Mouse (Mus musculus) MEL (cell line): ENCODE measurements around the gene Disp1. TPM values are rescaled to one million over a fixed set of nuclear protein-coding genes. Genes with fewer than 3 reads are reported as not detected.
A peak's percentile ranks its signal among the peaks of the same experiment; 100 is the strongest.

Source experiments
- DNase-seq: peaks from one replicate; pipeline ENCODE4 v3.0.0; 2011; ENCODE audit warnings: low read depth, low spot score
- H3K27ac ChIP-seq: 2 replicates; pipeline ENCODE4 v1.5.1; 2012; ENCODE audit warnings: low read depth, mild to moderate bottlenecking, control low read depth, low read length, moderate library complexity; ENCODE audit not compliant: control insufficient read depth
- H3K27me3 ChIP-seq, 2 experiments: fragments of 150-350 bp in 1 of 2; sonication (generic) in 1 of 2; 2 replicates each; pipeline ENCODE4 v1.6.1; 2012; ENCODE audit warnings: low read length in 2 of 2, mild to moderate bottlenecking in 2 of 2, improper control_type of control experiment in 1 of 2, moderate library complexity in 1 of 2; ENCODE audit not compliant: insufficient read depth in 2 of 2, control insufficient read depth in 1 of 2
- H3K36me3 ChIP-seq, 2 experiments: 2 replicates each; pipeline ENCODE4 v1.6.1; 2012 to 2014; ENCODE audit warnings: low read length in 2 of 2, improper control_type of control experiment in 1 of 2, inconsistent platforms in 1 of 2, mild to moderate bottlenecking in 1 of 2; ENCODE audit not compliant: insufficient read depth in 2 of 2, control insufficient read depth in 1 of 2
- H3K4me1 ChIP-seq, 2 experiments: fragments of 150-350 bp in 1 of 2; sonication (generic) in 1 of 2; 2 replicates each; pipeline ENCODE4 v1.6.1; 2012; ENCODE audit warnings: low read length in 2 of 2, improper control_type of control experiment in 1 of 2, mild to moderate bottlenecking in 1 of 2; ENCODE audit not compliant: insufficient read depth in 2 of 2, control insufficient read depth in 1 of 2
- H3K4me3 ChIP-seq, 2 experiments: fragments of 150-350 bp in 1 of 2; sonication (generic) in 1 of 2; 2 replicates each; pipeline ENCODE4 v1.5.1; 2012; ENCODE audit warnings: low read depth in 2 of 2, low read length in 2 of 2, mild to moderate bottlenecking in 2 of 2, moderate library complexity in 2 of 2, control low read depth in 1 of 2, improper control_type of control experiment in 1 of 2; ENCODE audit not compliant: control insufficient read depth in 1 of 2, insufficient read depth in 1 of 2
- H3K79me2 ChIP-seq: 2 replicates; pipeline ENCODE4 v1.6.1; 2012; ENCODE audit warnings: mild to moderate bottlenecking, low read length, moderate library complexity; ENCODE audit not compliant: control insufficient read depth, poor library complexity, insufficient read depth
- H3K9ac ChIP-seq: 2 replicates; pipeline ENCODE4 v1.6.1; 2012; ENCODE audit warnings: low read depth, mild to moderate bottlenecking, control low read depth, low read length, moderate library complexity; ENCODE audit not compliant: control insufficient read depth, poor library complexity, severe bottlenecking
- H3K9me3 ChIP-seq: fragments of 150-350 bp; sonication (generic); replicated peaks from 2 replicates; pipeline ENCODE4 v1.6.1; 2012; ENCODE audit warnings: mild to moderate bottlenecking, low read length, improper control_type of control experiment, moderate library complexity; ENCODE audit not compliant: insufficient read depth
- BHLHE40 ChIP-seq: IDR thresholded peaks from 2 replicates; pipeline ENCODE4 v1.6.1; 2012; ENCODE audit warnings: low read depth, mild to moderate bottlenecking, inconsistent platforms, low read length, improper control_type of control experiment, borderline replicate concordance
- CHD1 ChIP-seq: IDR thresholded peaks from 2 replicates; pipeline ENCODE4 v1.6.1; 2012; ENCODE audit warnings: low read depth, mild to moderate bottlenecking, inconsistent platforms, low read length, improper control_type of control experiment
- CTCF ChIP-seq, 3 experiments: IDR thresholded peaks in 2 of 3; conservative IDR thresholded peaks in 1 of 3; 2 replicates each; pipeline ENCODE4 v1.5.1; 2011 to 2012; ENCODE audit warnings: low read length in 3 of 3, low read depth in 2 of 3, mild to moderate bottlenecking in 2 of 3, improper control_type of control experiment in 1 of 3, inconsistent platforms in 1 of 3, mixed read lengths in 1 of 3, moderate library complexity in 1 of 3; ENCODE audit not compliant: control insufficient read depth in 1 of 3, insufficient read depth in 1 of 3, poor library complexity in 1 of 3, severe bottlenecking in 1 of 3
- ELF1 ChIP-seq: IDR thresholded peaks from 2 replicates; pipeline ENCODE4 v1.6.1; 2014; ENCODE audit warnings: low read depth, mild to moderate bottlenecking, inconsistent platforms, low read length, improper control_type of control experiment, moderate library complexity
- ETS1 ChIP-seq: IDR thresholded peaks from 2 replicates; pipeline ENCODE4 v1.6.1; 2012; ENCODE audit warnings: low read depth, mild to moderate bottlenecking, inconsistent platforms, low read length, improper control_type of control experiment, moderate library complexity
- GATA1 ChIP-seq: IDR thresholded peaks from 2 replicates; pipeline ENCODE4 v1.6.1; 2011; ENCODE audit warnings: low read depth, low read length, improper control_type of control experiment
- JUND ChIP-seq: IDR thresholded peaks from 2 replicates; pipeline ENCODE4 v1.6.1; 2011; ENCODE audit warnings: low read depth, mild to moderate bottlenecking, improper control_type of control experiment, low read length
- MAZ ChIP-seq: IDR thresholded peaks from 2 replicates; pipeline ENCODE4 v1.6.1; 2012; ENCODE audit warnings: low read depth, mild to moderate bottlenecking, inconsistent platforms, low read length, improper control_type of control experiment
- MYC ChIP-seq: IDR thresholded peaks from 2 replicates; pipeline ENCODE4 v1.6.1; 2011; ENCODE audit warnings: low read depth, mild to moderate bottlenecking, low read length, improper control_type of control experiment, moderate library complexity
- NELFE ChIP-seq: IDR thresholded peaks from 2 replicates; pipeline ENCODE4 v1.6.1; 2011; ENCODE audit warnings: low read depth, low read length, improper control_type of control experiment
- POLR2AphosphoS5 ChIP-seq: IDR thresholded peaks from 2 replicates; pipeline ENCODE4 v1.6.1; 2012; ENCODE audit warnings: low read depth, borderline replicate concordance, mild to moderate bottlenecking, inconsistent platforms, low read length, moderate library complexity, mixed read lengths
- RAD21 ChIP-seq: IDR thresholded peaks from 2 replicates; pipeline ENCODE4 v1.6.1; 2011; ENCODE audit warnings: mild to moderate bottlenecking, low read depth, low read length, improper control_type of control experiment
- SIN3A ChIP-seq: IDR thresholded peaks from 2 replicates; pipeline ENCODE4 v1.6.1; 2012; ENCODE audit warnings: low read length, improper control_type of control experiment, inconsistent platforms
- SMC3 ChIP-seq: IDR thresholded peaks from 2 replicates; pipeline ENCODE4 v1.6.1; 2011; ENCODE audit warnings: low read depth, low read length, improper control_type of control experiment
- TBP ChIP-seq: IDR thresholded peaks from 2 replicates; pipeline ENCODE4 v1.8.0; 2011; ENCODE audit warnings: low read depth, low read length, improper control_type of control experiment
- USF1 ChIP-seq: IDR thresholded peaks from 2 replicates; pipeline ENCODE4 v1.6.1; 2014; ENCODE audit warnings: low read depth, mild to moderate bottlenecking, inconsistent platforms, low read length, improper control_type of control experiment, moderate library complexity
- USF2 ChIP-seq, 2 experiments: IDR thresholded peaks; 2 replicates each; pipeline ENCODE4 v1.6.1; 2011 to 2012; ENCODE audit warnings: improper control_type of control experiment in 2 of 2, low read length in 2 of 2, borderline replicate concordance in 1 of 2, inconsistent platforms in 1 of 2, low read depth in 1 of 2, mild to moderate bottlenecking in 1 of 2; ENCODE audit not compliant: insufficient read depth in 1 of 2
- ZKSCAN1 ChIP-seq: IDR thresholded peaks from 2 replicates; pipeline ENCODE4 v1.6.1; 2012; ENCODE audit warnings: low read depth, mild to moderate bottlenecking, inconsistent platforms, low read length, improper control_type of control experiment, moderate library complexity
- ZNF384 ChIP-seq: IDR thresholded peaks from 2 replicates; pipeline ENCODE4 v1.6.1; 2012; ENCODE audit warnings: low read depth, mild to moderate bottlenecking, inconsistent platforms, low read length, improper control_type of control experiment
- polyA plus RNA-seq, 2 experiments: library from polyadenylated mRNA; stranded (reverse) in 1 of 2; unstranded in 1 of 2; fragments of >175 nt in 1 of 2; fragments of >200 nt in 1 of 2; gene quantifications; 2 replicates each; pipeline versions ENCODE4 v1.2.1 to v1.2.4; 2012; ENCODE audit warnings: low replicate concordance in 2 of 2, low read depth in 1 of 2; ENCODE audit not compliant: insufficient read length in 2 of 2, insufficient read depth in 1 of 2, missing spikeins in 1 of 2
- total RNA-seq: library from RNA; depleted of rRNA; stranded (reverse); fragments of 300-350 nt; gene quantifications from 2 replicates; pipeline ENCODE4 v1.2.3, GENCODE M21; 2012

The Disp1 gene
- total and polyA plus RNA-seq, 3 experiments, result 6.3 to 9.9 TPM; not detected in 1

DNA sequence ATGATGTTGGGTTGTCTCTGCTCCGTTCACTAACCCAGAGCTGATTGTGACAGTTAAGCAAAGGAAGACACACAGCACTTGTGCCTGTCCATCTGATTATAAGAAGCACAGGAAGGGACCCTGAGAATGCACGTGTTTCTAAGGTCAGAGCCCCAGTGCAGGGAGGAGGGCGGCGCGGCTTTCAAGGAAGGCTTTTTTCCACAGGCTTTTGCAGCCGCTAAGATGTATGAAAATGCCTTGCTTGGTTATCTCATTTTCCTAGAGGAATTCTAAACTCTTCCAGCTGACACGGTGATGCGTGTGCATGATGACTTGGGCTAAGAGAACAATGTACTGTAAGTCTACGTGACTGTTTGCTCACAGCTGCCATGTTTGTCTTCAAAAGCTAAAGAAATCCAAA is 30.9 kb downstream of the Disp1 start:
- H3K27me3 ChIP-seq, result no peaks in the 10 kb centered on the region
- no peak overlapping the region for H3K4me3 ChIP-seq
- peaks cover 0 to 2% of the 10 kb centered on the region in 2 experiments; a peak in 2 of 4 replicates for H3K36me3 ChIP-seq
- DNase-seq, result no peak
- peaks cover 4% of the 10 kb centered on the region in 2 experiments for H3K4me1 ChIP-seq
- TF ChIP-seq POLR2AphosphoS5 (no peak), JUND (no peak), CTCF (IDR thresholded peaks at IDR 0.05 in 2 of 3, conservative IDR thresholded peaks at IDR 0.05 in 1 of 3; ENCODE audit: control insufficient read depth in 1 of 3, insufficient read depth in 1 of 3, low read depth in 2 of 3, low read length in 3 of 3, poor library complexity in 1 of 3, severe bottlenecking in 1 of 3) (no peak), MAZ (no peak)
- no peaks in the 10 kb centered on the region for H3K79me2 ChIP-seq
- no peaks in the 10 kb centered on the region for H3K9me3 ChIP-seq
- no peak overlapping the region for H3K27ac ChIP-seq
- H3K9ac ChIP-seq, result no peak overlapping the region

DNA sequence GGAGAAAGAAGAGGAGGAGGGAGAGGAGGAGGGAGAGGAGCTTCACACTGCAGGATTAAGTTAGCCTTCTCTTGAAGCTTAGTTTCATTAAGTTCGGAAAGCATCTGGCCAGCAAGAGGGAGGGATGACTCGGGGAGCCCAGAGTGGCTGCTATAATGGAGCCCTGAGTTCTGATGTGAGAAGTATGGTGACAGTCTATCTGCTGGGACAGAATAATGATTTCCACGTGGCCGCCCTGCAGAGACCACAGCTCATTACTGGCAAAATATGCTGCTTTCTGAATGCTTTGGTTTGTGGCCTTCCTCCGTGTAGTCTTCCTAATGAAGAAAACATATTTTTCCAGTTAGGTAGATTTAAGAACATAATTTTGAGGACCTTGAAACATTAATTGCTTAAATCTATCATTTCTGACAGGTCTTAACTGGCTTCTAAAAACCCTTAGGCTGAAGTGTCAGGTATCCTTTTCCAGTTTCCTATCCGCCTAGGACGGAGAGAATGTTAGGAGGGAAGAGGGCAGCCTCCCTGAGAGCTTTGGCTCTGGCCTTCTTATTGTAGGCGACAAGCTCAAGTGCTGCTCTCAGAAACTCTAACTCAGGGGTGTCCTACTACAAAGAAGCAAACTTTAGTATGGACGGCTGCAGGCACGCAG is 32.2 kb downstream of the Disp1 start:
- H3K9ac ChIP-seq, result no peak overlapping the region
- H3K9me3 ChIP-seq, result no peaks in the 10 kb centered on the region
- TF ChIP-seq TBP, result no peak
- no peak for TF ChIP-seq BHLHE40
- no peak for TF ChIP-seq MYC
- no peak for TF ChIP-seq ELF1
- no peak for TF ChIP-seq SIN3A
- TF ChIP-seq CHD1, result no peak
- no peak for TF ChIP-seq ETS1
- TF ChIP-seq SMC3, result no peak
- TF ChIP-seq ZKSCAN1, result no peak
- no peak for TF ChIP-seq USF1
- TF ChIP-seq POLR2AphosphoS5, result no peak
- no peak for TF ChIP-seq RAD21
- TF ChIP-seq GATA1, result no peak
- TF ChIP-seq USF2 (IDR thresholded peaks at IDR 0.05; ENCODE audit: borderline replicate concordance in 1 of 2, insufficient read depth in 1 of 2, low read depth in 1 of 2, low read length in 2 of 2), result no peak
- TF ChIP-seq JUND, result no peak
- no peak for TF ChIP-seq NELFE
- TF ChIP-seq ZNF384, result no peak
- H3K36me3 ChIP-seq, result peaks cover 0 to 7% of the 10 kb centered on the region in 2 experiments; a peak in 2 of 4 replicates
- DNase-seq, result peak; percentile 10
- H3K27ac ChIP-seq, result no peak overlapping the region
- no peak overlapping the region for H3K4me3 ChIP-seq
- no peaks in the 10 kb centered on the region for H3K79me2 ChIP-seq
- H3K4me1 ChIP-seq, result peaks cover 6 to 7% of the 10 kb centered on the region in 2 experiments
- no peaks in the 10 kb centered on the region for H3K27me3 ChIP-seq
